Comparison of ENCODE assay signal across 26 mouse cellular contexts in genomic region chr9:74966200-74966599, GRCm38 (mm10). TPM values are rescaled to one million over a fixed set of nuclear protein-coding genes. Genes with fewer than 3 reads are reported as not detected.
DNase-seq lines count a peak whose midpoint lies in the region; ATAC-seq and TF ChIP-seq lines count a peak whose summit lies in the region.
"Had no signal": no experiment of that assay in that cellular context is flagged by ENCODE, and none has a peak within 500 bp of the region (broad histone marks: within the 10 kb centered on the region; RNA-seq: fewer than 3 reads in every experiment).

No protein-coding gene starts in this region.

- H3K79me2 ChIP-seq in liver, adult 2 months (ENCODE audit: control insufficient read depth, insufficient read depth, low read length), result peaks cover 33% of the 10 kb centered on the region; the same call in 1 of the 2 replicates

- peak; percentile 83 for ATAC-seq in megakaryocyte-erythroid progenitor cell, adult 5-6 weeks (replicated peaks; ENCODE audit: low FRiP score, low TSS enrichment, poor library complexity, severe bottlenecking)
- ATAC-seq: CD4-positive, CD25-positive, alpha-beta regulatory T cell, adult 4 months; forebrain, embryonic 14.5 days; forebrain, embryonic 16.5 days had no signal

- TF ChIP-seq CTCF in gastrocnemius, adult 2 months (IDR thresholded peaks at IDR 0.05), result no peak
- no peak for TF ChIP-seq CTCF in liver, adult 2 months (IDR thresholded peaks at IDR 0.05; ENCODE audit: low read depth, low read length)

- intact Hi-C loops in gastrocnemius, adult 2 months (cut with DNase I), result no loop called here

- peak overlapping the region; percentile 5; the same call in 1 of the 2 replicates for H3K27ac ChIP-seq in gastrocnemius, adult 2 months
- no peak overlapping the region for H3K27ac ChIP-seq in liver, adult 2 months (replicated peaks; ENCODE audit: insufficient read depth, low read depth, low read length)
- H3K27ac ChIP-seq: embryonic facial prominence, embryonic 13.5 days; embryonic facial prominence, embryonic 15.5 days; forebrain, embryonic 10.5 days; forebrain, embryonic 12.5 days had no signal

- H3K27me3 ChIP-seq in liver, adult 2 months (ENCODE audit: control insufficient read depth, insufficient read depth, low read length), result no peaks in the 10 kb centered on the region
- H3K27me3 ChIP-seq: CH12.LX; embryonic facial prominence, embryonic 13.5 days; embryonic facial prominence, embryonic 15.5 days; forebrain, embryonic 12.5 days had no signal

- peaks cover 57% of the 10 kb centered on the region for H3K4me1 ChIP-seq in liver, adult 2 months (ENCODE audit: control insufficient read depth, insufficient read depth, low read length)

- no peak overlapping the region for H3K9ac ChIP-seq in liver, adult 2 months (ENCODE audit: low read depth, low read length)
- H3K9ac ChIP-seq: embryonic facial prominence, embryonic 13.5 days; embryonic facial prominence, embryonic 15.5 days; forebrain, embryonic 12.5 days had no signal

- peaks cover 58% of the 10 kb centered on the region for H3K36me3 ChIP-seq in liver, adult 2 months (ENCODE audit: control insufficient read depth, insufficient read depth, low read length)
- H3K36me3 ChIP-seq: embryonic facial prominence, embryonic 13.5 days; forebrain, embryonic 10.5 days; forebrain, embryonic 12.5 days; G1E had no signal

- 65% methylated on average over 4 of the region's 4 CpGs for WGBS in liver, adult 2 months

- no peak for DNase-seq in gastrocnemius, adult 2 months
- no peak for DNase-seq in gastrocnemius, postnatal 4 days (ENCODE audit: low spot score in 2 of 2)
- DNase-seq in liver, adult 2 months (ENCODE audit: extremely low read depth, low read depth, low spot score), result peak; percentile 18
- no peak for DNase-seq in liver
- no peak for DNase-seq in adrenal gland, adult 8-10 months
- DNase-seq: adrenal gland, adult 2 months; adrenal gland, postnatal 14 days; adrenal gland, postnatal 36 days; B cell, adult 2 months; cerebellum, adult 11-12 months; cerebellum, adult 2 months; cerebellum, adult 9-10 months; cerebellum, postnatal 10 days; cerebellum, postnatal 25 days; embryo, embryonic 11 days had no signal

- H3K4me3 ChIP-seq in gastrocnemius, adult 2 months, result no peak overlapping the region
- no peak overlapping the region for H3K4me3 ChIP-seq in liver, adult 2 months (ENCODE audit: insufficient read depth, low read depth, low read length)
- H3K4me3 ChIP-seq: embryonic facial prominence, embryonic 13.5 days; embryonic facial prominence, embryonic 15.5 days; erythroblast, embryonic 14.5 days; forebrain, embryonic 10.5 days; forebrain, embryonic 12.5 days had no signal

- no peak for TF ChIP-seq POLR2A in liver, adult 2 months (IDR thresholded peaks at IDR 0.05; ENCODE audit: extremely low read depth, insufficient read depth, low read length)

RNA-seq across cellular contexts. Expression of gene Fam214a, which starts 13.5 kb away (rescaled TPM):
- total RNA-seq in gastrocnemius, adult 2 months (2021), result 10 to 100 TPM; 21.0 to 29.4 TPM
- total RNA-seq in gastrocnemius, postnatal 4 days (2021), result 10 to 100 TPM; 23.7 to 36.8 TPM
- 67.5 and 116 TPM in 2 replicates for total RNA-seq in liver, adult 2 months (2014; rRNA removed)
- polyA plus RNA-seq in liver, adult 2 months (2012; rRNA removed), result 14.5 and 23.1 TPM in 2 replicates
- 2.6 and 9.3 TPM in 2 replicates for total RNA-seq in megakaryocyte-erythroid progenitor cell, adult 5-6 weeks (2014; fragmentation: Nextera tagmentation)
- total RNA-seq in megakaryocyte-erythroid progenitor cell, adult 5-6 weeks (2017), result 5.7 and 6.3 TPM in 2 replicates
- 100 to 1,000 TPM in 2 of 4 experiments, 10 to 100 TPM in 2; 90.3 to 132 (median 108) TPM for total RNA-seq in adrenal gland, adult 8-10 months (2022)
- polyA plus RNA-seq: erythroblast, embryonic 14.5 days had no signal
